Mouse (Mus musculus) cerebellum, adult 2 months (tissue): ENCODE results near the gene Phactr4. TPM values are rescaled to one million over a fixed set of nuclear protein-coding genes. Genes with fewer than 3 reads are reported as not detected.

Experiments used
- DNase-seq, 2 experiments: peaks; one replicate each; pipeline ENCODE4 v3.0.0; 2021
- H3K27ac ChIP-seq: fragments of 200-500 bp; 2 replicates; pipeline ENCODE4 v1.5.1; 2012; ENCODE audit warnings: low read length, control low read depth, inconsistent platforms; ENCODE audit not compliant: insufficient read depth
- H3K27me3 ChIP-seq: fragments of 200-500 bp; 2 replicates; pipeline ENCODE4 v1.6.1; 2012; ENCODE audit warnings: inconsistent platforms, mild to moderate bottlenecking, low read length, moderate library complexity; ENCODE audit not compliant: control insufficient read depth, insufficient read depth
- H3K4me1 ChIP-seq: fragments of 200-500 bp; 2 replicates; pipeline ENCODE4 v1.6.1; 2011; ENCODE audit warnings: low read length; ENCODE audit not compliant: control insufficient read depth, insufficient read depth
- H3K4me3 ChIP-seq: fragments of 200-500 bp; replicated peaks from 2 replicates; pipeline ENCODE3; 2011; ENCODE audit warnings: mild to moderate bottlenecking, low read depth, low read length, control low read depth; ENCODE audit not compliant: insufficient read depth
- CTCF ChIP-seq: fragments of 200-500 bp; IDR thresholded peaks from 2 replicates; pipeline ENCODE4 v1.5.1; 2011; ENCODE audit warnings: low read depth, mild to moderate bottlenecking, control low read depth, low read length, moderate library complexity, borderline replicate concordance; ENCODE audit not compliant: insufficient read depth
- POLR2A ChIP-seq: fragments of 200-500 bp; IDR thresholded peaks from 2 replicates; pipeline ENCODE4 v1.6.1; 2011; ENCODE audit warnings: low read length, control low read depth, borderline replicate concordance; ENCODE audit not compliant: insufficient read depth
- WGBS: fragments of 180-500 bp; shearing (Covaris S2); methylation state at CpG from one replicate; pipeline ENCODE4 v1.1.7; 2018; 5-methylcytosine and 5-hydroxymethylcytosine counted together
- polyA plus RNA-seq: library from polyadenylated mRNA; depleted of rRNA; stranded (reverse); fragments of >200 nt; gene quantifications from 2 replicates; pipeline ENCODE4 v1.2.3, GENCODE M21; 2012

The Phactr4 gene
- polyA plus RNA-seq, 1 experiment: 10.7 TPM

GRCm38 (mm10) chr4:132382296-132382695 lies 40.0 kb downstream of the Phactr4 start:
- H3K4me3 ChIP-seq: no peak overlapping the region
- DNase-seq: no peak
- no peaks in the 10 kb centered on the region; the same call in 1 of the 2 replicates for H3K27me3 ChIP-seq
- 87% methylated on average over 4 of the region's 4 CpGs for WGBS
- H3K4me1 ChIP-seq: no peaks in the 10 kb centered on the region
- TF ChIP-seq CTCF (no peak), POLR2A (no peak)
- H3K27ac ChIP-seq: no peak overlapping the region

- Histone ChIP-seq H3K4me3 (no peak overlapping the region), H3K27ac (no peak overlapping the region), H3K4me1 (no peaks in the 10 kb centered on the region), H3K27me3 (no peaks in the 10 kb centered on the region; the same call in 1 of the 2 replicates)
- WGBS: 98% methylated on average over 2 of the region's 2 CpGs
- no peak for DNase-seq
- TF ChIP-seq CTCF (no peak), POLR2A (no peak)
Measured at GRCm38 (mm10) chr4:132380965-132381616, 41.2 kb downstream of the Phactr4 start.

GRCm38 (mm10) chr4:132373820-132374219 lies 48.5 kb downstream of the Phactr4 start:
- Histone ChIP-seq H3K27me3 (no peaks in the 10 kb centered on the region), H3K4me1 (no peaks in the 10 kb centered on the region), H3K27ac (no peak overlapping the region), H3K4me3 (no peak overlapping the region)
- no peak for DNase-seq
- no peak for TF ChIP-seq POLR2A
- TF ChIP-seq CTCF: no peak
- WGBS: 84% methylated on average over 1 of the region's 1 CpGs

- TF ChIP-seq POLR2A (no peak), CTCF (no peak)
- no peaks in the 10 kb centered on the region for H3K4me1 ChIP-seq
- 61% methylated on average over 8 of the region's 8 CpGs for WGBS
- no peak overlapping the region for H3K27ac ChIP-seq
- no peaks in the 10 kb centered on the region for H3K27me3 ChIP-seq
- DNase-seq: no peak
- no peak overlapping the region for H3K4me3 ChIP-seq
Measured at GRCm38 (mm10) chr4:132369953-132370750, 52.1 kb downstream of the Phactr4 start.

- no peak for DNase-seq
- WGBS: 93% methylated on average over 18 of the region's 18 CpGs
- no peak for TF ChIP-seq CTCF
Measured at GRCm38 (mm10) chr4:132367480-132368201, 54.6 kb downstream of the Phactr4 start.

GRCm38 (mm10) chr4:132365450-132366060 lies 56.7 kb downstream of the Phactr4 start:
- no peak for TF ChIP-seq POLR2A
- no peak for TF ChIP-seq CTCF
- H3K4me1 ChIP-seq: no peaks in the 10 kb centered on the region
- DNase-seq: no peak
- no peak overlapping the region for H3K4me3 ChIP-seq
- 73% methylated on average over 13 of the region's 13 CpGs for WGBS
- no peak overlapping the region for H3K27ac ChIP-seq
- H3K27me3 ChIP-seq: no peaks in the 10 kb centered on the region

More at GRCm38 (mm10) chr4:132367480-132368201, 54.6 kb downstream of the Phactr4 start:
- Histone ChIP-seq H3K4me3 (no peak overlapping the region), H3K27me3 (no peaks in the 10 kb centered on the region), H3K27ac (no peak overlapping the region), H3K4me1 (no peaks in the 10 kb centered on the region)

- TF ChIP-seq CTCF (no peak), POLR2A (no peak)
- DNase-seq: no peak
- 95% methylated on average over 11 of the region's 11 CpGs for WGBS
- no peaks in the 10 kb centered on the region for H3K27me3 ChIP-seq
- H3K27ac ChIP-seq: no peak overlapping the region
- no peaks in the 10 kb centered on the region for H3K4me1 ChIP-seq
- no peak overlapping the region for H3K4me3 ChIP-seq
Measured at GRCm38 (mm10) chr4:132363487-132363886, 58.8 kb downstream of the Phactr4 start.
